Mouse (Mus musculus): ENCODE data around the gene Wdr81.

GRCm38 (mm10) chr11:75465051-75465450 is 10.5 kb upstream of the Wdr81 start:
- no peak for TF ChIP-seq CTCF (IDR thresholded peaks at IDR 0.05; ENCODE audit: extremely low read depth, insufficient read depth, low read length)
- TF ChIP-seq POLR2A (IDR thresholded peaks at IDR 0.05; ENCODE audit: extremely low read depth, insufficient read depth, low read length): no peak

All from cortical plate, adult 2 months (tissue).